Comparison of ENCODE assay signal across 24 mouse cellular contexts in genomic region chr4:107091696-107092095, GRCm38 (mm10). TPM values are rescaled to one million over a fixed set of nuclear protein-coding genes. Genes with fewer than 3 reads are reported as not detected.
"Had no signal": no experiment of that assay in that cellular context is flagged by ENCODE, and none has a peak within 500 bp of the region (broad histone marks: within the 10 kb centered on the region; RNA-seq: fewer than 3 reads in every experiment).

No protein-coding gene starts in this region.

- H3K4me1 ChIP-seq: lung, embryonic 15.5 days had no signal

- DNase-seq: kidney, adult 2 months; kidney, postnatal 14 days; liver; liver, embryonic 13.5 days; liver, postnatal 0 days; lung, postnatal 14 days; right cerebral cortex, adult 18-20 months; right cerebral cortex, postnatal 25 days; thymus, adult 2 months; thymus, postnatal 25 days had no signal

- H3K4me3 ChIP-seq: kidney, embryonic 15.5 days; left cerebral cortex, adult 2 months; limb, embryonic 12.5 days; liver, embryonic 13.5 days; lung, embryonic 15.5 days; megakaryocyte, embryonic 14.5 days; midbrain, embryonic 12.5 days; neural tube, embryonic 15.5 days had no signal

- H3K9me3 ChIP-seq: kidney, embryonic 15.5 days; limb, embryonic 12.5 days; liver, embryonic 13.5 days; lung, embryonic 15.5 days; megakaryocyte, embryonic 14.5 days; midbrain, embryonic 12.5 days; neural tube, embryonic 15.5 days had no signal

- H3K27me3 ChIP-seq: kidney, embryonic 15.5 days; limb, embryonic 12.5 days; liver, embryonic 13.5 days; lung, embryonic 15.5 days; midbrain, embryonic 12.5 days; neural tube, embryonic 15.5 days had no signal

- H3K36me3 ChIP-seq: kidney, embryonic 15.5 days; limb, embryonic 12.5 days; liver, embryonic 13.5 days; lung, embryonic 15.5 days; midbrain, embryonic 12.5 days; neural tube, embryonic 15.5 days had no signal

- H3K27ac ChIP-seq: kidney, embryonic 15.5 days; left cerebral cortex, adult 2 months; limb, embryonic 12.5 days; liver, embryonic 13.5 days; lung, embryonic 15.5 days; macrophage; midbrain, embryonic 12.5 days; neural tube, embryonic 15.5 days; stomach, postnatal 0 days had no signal

RNA-seq across cellular contexts. Expression of gene Cdcp2, which starts 5.0 kb away (rescaled TPM):
- total RNA-seq: layer of hippocampus, postnatal 25 days; left cerebral cortex, adult 2 months; left cerebral cortex, postnatal 25 days had no signal
- polyA plus RNA-seq: kidney, adult 2 months; large intestine, adult 2 months; limb, embryonic 12.5 days; liver, embryonic 13.5 days; liver, postnatal 0 days; lung, embryonic 15.5 days; macrophage; midbrain, embryonic 16.5 days; neural tube, embryonic 15.5 days; small intestine, adult 2 months; stomach, postnatal 0 days had no signal
